Mouse (Mus musculus): ENCODE results near the gene Plcd4. TPM values are rescaled to one million over a fixed set of nuclear protein-coding genes. Genes with fewer than 3 reads are reported as not detected.

Plcd4 gene
- polyA plus RNA-seq, 1 experiment from 2014 or later = not detected

- Histone ChIP-seq H3K4me1 (ENCODE audit: control insufficient read depth, insufficient read depth, low read length) (0 out of 2 replicates have a peak, but pooled peaks cover 3% of the 10 kb centered on the region), H3K4me3 (ENCODE audit: low read depth, low read length) (no peak overlapping the region), H3K9me3 (ENCODE audit: control insufficient read depth, low read depth, low read length) (no peaks in the 10 kb centered on the region), H3K9ac (replicated peaks; ENCODE audit: low read depth, low read length) (no peak overlapping the region), H3K4me2 (replicated peaks; ENCODE audit: low read depth, low read length) (no peak overlapping the region), H3K36me3 (ENCODE audit: control insufficient read depth, insufficient read depth, low read length) (peaks cover 22% of the 10 kb centered on the region), H3K27ac (ENCODE audit: low read length) (no peak overlapping the region), H3K27me3 (ENCODE audit: control insufficient read depth, insufficient read depth, low read length) (no peaks in the 10 kb centered on the region)
- WGBS = 80% methylated on average over 3 of the region's 3 CpGs
- no peak for ATAC-seq (ENCODE audit: insufficient number of reproducible peaks, insufficient read depth, low FRiP score, low read depth)
These were observed 39.9 kb downstream of the Plcd4 start for GRCm38 (mm10) chr1:74582621-74583020.

GRCm38 (mm10) chr1:74584616-74585398 lies 42.1 kb downstream of the Plcd4 start:
- peaks cover 8% of the 10 kb centered on the region for H3K4me1 ChIP-seq (ENCODE audit: control insufficient read depth, insufficient read depth, low read length)
- no peak overlapping the region for H3K4me2 ChIP-seq (replicated peaks; ENCODE audit: low read depth, low read length)
- no peaks in the 10 kb centered on the region for H3K9me3 ChIP-seq (ENCODE audit: control insufficient read depth, low read depth, low read length)
- no peak overlapping the region for H3K4me3 ChIP-seq (ENCODE audit: low read depth, low read length)
- H3K27ac ChIP-seq (ENCODE audit: low read length) = no peak overlapping the region
- H3K27me3 ChIP-seq (ENCODE audit: control insufficient read depth, insufficient read depth, low read length) = no peaks in the 10 kb centered on the region
- 92% methylated on average over 3 of the region's 3 CpGs for WGBS
- no peak for ATAC-seq (ENCODE audit: insufficient number of reproducible peaks, insufficient read depth, low FRiP score, low read depth)
- no peak overlapping the region for H3K9ac ChIP-seq (replicated peaks; ENCODE audit: low read depth, low read length)
- H3K36me3 ChIP-seq (ENCODE audit: control insufficient read depth, insufficient read depth, low read length) = peaks cover 16% of the 10 kb centered on the region; the same call in 1 of the 2 replicates

- Histone ChIP-seq H3K36me3 (ENCODE audit: control insufficient read depth, insufficient read depth, low read length) (peaks cover 25% of the 10 kb centered on the region; the same call in 1 of the 2 replicates), H3K9ac (replicated peaks; ENCODE audit: low read depth, low read length) (peak overlapping the region; percentile 60), H3K4me2 (replicated peaks; ENCODE audit: low read depth, low read length) (peak overlapping the region; percentile 80), H3K27ac (ENCODE audit: low read length) (peak overlapping the region; percentile 80), H3K4me3 (ENCODE audit: low read depth, low read length) (peak overlapping the region; percentile 79), H3K4me1 (ENCODE audit: control insufficient read depth, insufficient read depth, low read length) (peaks cover 8% of the 10 kb centered on the region), H3K9me3 (ENCODE audit: control insufficient read depth, low read depth, low read length) (no peaks in the 10 kb centered on the region), H3K27me3 (ENCODE audit: control insufficient read depth, insufficient read depth, low read length) (no peaks in the 10 kb centered on the region)
- ATAC-seq (ENCODE audit: insufficient number of reproducible peaks, insufficient read depth, low FRiP score, low read depth) = no peak
- WGBS = under 1% methylated on average over 24 of the region's 24 CpGs
These were observed 44.6 kb downstream of the Plcd4 start for GRCm38 (mm10) chr1:74587233-74587772.

GRCm38 (mm10) chr1:74587773-74588445 lies 45.2 kb downstream of the Plcd4 start, which contains the start of the genes Zfp142 and Bcs1l:
Zfp142 (minus strand) TSS chr1:74588246.
Bcs1l (plus strand) TSS chr1:74588289.
- H3K9ac ChIP-seq (replicated peaks; ENCODE audit: low read depth, low read length) = peak within 1 kb of the TSS; percentile 69
- WGBS = under 1% methylated on average over 48 of the region's 48 CpGs
- peak within 1 kb of the TSS; percentile 80 for H3K4me2 ChIP-seq (replicated peaks; ENCODE audit: low read depth, low read length)
- H3K27ac ChIP-seq (ENCODE audit: low read length) = peak within 1 kb of the TSS; percentile 80
- no peaks in the 10 kb centered on the region for H3K9me3 ChIP-seq (ENCODE audit: control insufficient read depth, low read depth, low read length)
- ATAC-seq (ENCODE audit: insufficient number of reproducible peaks, insufficient read depth, low FRiP score, low read depth) = peak; percentile 99
- H3K4me3 ChIP-seq (ENCODE audit: low read depth, low read length) = peak within 1 kb of the TSS; percentile 79
- peaks cover 8% of the 10 kb centered on the region for H3K4me1 ChIP-seq (ENCODE audit: control insufficient read depth, insufficient read depth, low read length)
- peaks cover 25% of the 10 kb centered on the region; the same call in 1 of the 2 replicates for H3K36me3 ChIP-seq (ENCODE audit: control insufficient read depth, insufficient read depth, low read length)
- no peaks in the 10 kb centered on the region for H3K27me3 ChIP-seq (ENCODE audit: control insufficient read depth, insufficient read depth, low read length)

GRCm38 (mm10) chr1:74594434-74594833 lies 51.7 kb downstream of the Plcd4 start:
- no peaks in the 10 kb centered on the region for H3K27me3 ChIP-seq (ENCODE audit: control insufficient read depth, insufficient read depth, low read length)
- no peaks in the 10 kb centered on the region for H3K4me1 ChIP-seq (ENCODE audit: control insufficient read depth, insufficient read depth, low read length)
- ATAC-seq (ENCODE audit: insufficient number of reproducible peaks, insufficient read depth, low FRiP score, low read depth) = no peak
- no peak overlapping the region for H3K4me3 ChIP-seq (ENCODE audit: low read depth, low read length)
- H3K4me2 ChIP-seq (replicated peaks; ENCODE audit: low read depth, low read length) = no peak overlapping the region
- H3K9me3 ChIP-seq (ENCODE audit: control insufficient read depth, low read depth, low read length) = no peaks in the 10 kb centered on the region
- peaks cover 66% of the 10 kb centered on the region for H3K36me3 ChIP-seq (ENCODE audit: control insufficient read depth, insufficient read depth, low read length)
- no peak overlapping the region for H3K9ac ChIP-seq (replicated peaks; ENCODE audit: low read depth, low read length)
- 85% methylated on average over 8 of the region's 8 CpGs for WGBS
- H3K27ac ChIP-seq (ENCODE audit: low read length) = no peak overlapping the region

- WGBS = 8% methylated on average over 20 of the region's 26 CpGs
- Histone ChIP-seq H3K4me2 (replicated peaks; ENCODE audit: low read depth, low read length) (peak overlapping the region; percentile 61), H3K9me3 (ENCODE audit: control insufficient read depth, low read depth, low read length) (no peaks in the 10 kb centered on the region), H3K27me3 (ENCODE audit: control insufficient read depth, insufficient read depth, low read length) (no peaks in the 10 kb centered on the region), H3K9ac (replicated peaks; ENCODE audit: low read depth, low read length) (peak overlapping the region; percentile 73), H3K27ac (ENCODE audit: low read length) (peak overlapping the region; percentile 24; the same call in 1 of the 2 replicates), H3K4me3 (ENCODE audit: low read depth, low read length) (peak overlapping the region; percentile 86), H3K4me1 (ENCODE audit: control insufficient read depth, insufficient read depth, low read length) (no peaks in the 10 kb centered on the region), H3K36me3 (ENCODE audit: control insufficient read depth, insufficient read depth, low read length) (peaks cover 21% of the 10 kb centered on the region)
- peak; percentile 15; the same call in 1 of the 2 replicates for ATAC-seq (ENCODE audit: insufficient number of reproducible peaks, insufficient read depth, low FRiP score, low read depth)
These were observed 58.0 kb downstream of the Plcd4 start for GRCm38 (mm10) chr1:74600501-74601266.

GRCm38 (mm10) chr1:74601267-74601962 lies 58.7 kb downstream of the Plcd4 start, which contains the start of the genes Rnf25 and Stk36:
Rnf25 (minus strand) TSS chr1:74601397.
Stk36 (plus strand) TSS chr1:74601445.
- WGBS = 7% methylated on average over 25 of the region's 25 CpGs
- H3K27me3 ChIP-seq (ENCODE audit: control insufficient read depth, insufficient read depth, low read length) = no peaks in the 10 kb centered on the region
- H3K27ac ChIP-seq (ENCODE audit: low read length) = peak within 1 kb of the TSS; percentile 24; the same call in 1 of the 2 replicates
- H3K36me3 ChIP-seq (ENCODE audit: control insufficient read depth, insufficient read depth, low read length) = peaks cover 17% of the 10 kb centered on the region; the same call in 1 of the 2 replicates
- H3K4me1 ChIP-seq (ENCODE audit: control insufficient read depth, insufficient read depth, low read length) = no peaks in the 10 kb centered on the region
- H3K9me3 ChIP-seq (ENCODE audit: control insufficient read depth, low read depth, low read length) = no peaks in the 10 kb centered on the region
- peak; percentile 87 for ATAC-seq (ENCODE audit: insufficient number of reproducible peaks, insufficient read depth, low FRiP score, low read depth)
- peak within 1 kb of the TSS; percentile 86 for H3K4me3 ChIP-seq (ENCODE audit: low read depth, low read length)
- H3K9ac ChIP-seq (replicated peaks; ENCODE audit: low read depth, low read length) = peak within 1 kb of the TSS; percentile 73
- H3K4me2 ChIP-seq (replicated peaks; ENCODE audit: low read depth, low read length) = peak within 1 kb of the TSS; percentile 61

Data from stomach, embryonic 14.5 days (tissue).